Mouse (Mus musculus): Measurements from ENCODE around the gene Mss51. TPM values are rescaled to one million over a fixed set of nuclear protein-coding genes. Genes with fewer than 3 reads are reported as not detected.

Gene Mss51
- polyA plus RNA-seq (2021; fragmentation: Nextera tagmentation), result not detected in 2 replicates
- long read RNA-seq, experiment 1, partial matches to known transcripts, result 0 of 1 reads
- long read RNA-seq, experiment 1, other reads (novel, unspliced or antisense), result 1 of 1 reads
- long read RNA-seq, experiment 2, result 0 reads

GRCm38 (mm10) chr14:20496603-20497002 is at the start of gene Mss51:
Mss51 (minus strand) TSS chr14:20496901.

GRCm38 (mm10) chr14:20546415-20546814 is 49.7 kb upstream of the Mss51 start, which contains the start of gene Ppp3cb:
Ppp3cb (minus strand) TSS chr14:20546573.

GRCm38 (mm10) chr14:20479291-20480194 is 17.2 kb downstream of the Mss51 start, which contains the start of gene Anxa7:
Anxa7 (minus strand) TSS chr14:20480133.

DNA sequence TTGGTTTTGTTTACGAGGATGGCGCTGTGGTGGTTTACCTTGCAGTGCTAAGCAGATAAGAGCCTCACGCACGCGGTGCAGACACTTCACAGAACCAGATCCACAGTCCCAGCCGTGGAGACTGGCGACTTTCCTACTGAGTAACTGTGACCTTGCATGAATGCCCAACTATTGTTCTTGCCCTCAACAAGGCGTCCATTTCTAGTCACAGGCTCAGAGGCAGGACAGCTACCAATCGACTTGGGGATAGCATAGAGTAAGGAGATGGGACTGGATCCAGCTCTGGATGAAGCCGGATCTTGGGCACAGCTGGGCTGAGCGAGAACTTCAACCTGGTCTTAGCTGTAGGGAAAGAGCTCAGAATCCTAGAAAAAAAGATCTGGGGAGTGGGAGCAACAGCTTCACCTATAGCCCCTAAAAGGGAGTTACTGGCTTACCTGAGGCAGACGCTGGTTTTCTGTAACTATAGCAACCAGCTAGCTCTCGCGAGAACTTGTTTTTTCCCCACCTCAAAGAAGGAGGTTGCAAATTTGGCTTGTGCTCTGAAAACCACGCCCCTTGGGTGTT is 44.9 kb downstream of the Mss51 start, which contains the start of gene Cfap70:
Gene Cfap70, minus strand, starts transcription at position 462 of the 567 bp plus-strand sequence.

Other genes starting within 250 kb of the Mss51 start
- gene Kcnk16, start 227.7 kb downstream of the Mss51 start, polyA plus RNA-seq (2021; fragmentation: Nextera tagmentation), result not detected in 2 replicates
- 7.2 and 7.9 TPM in 2 replicates for gene Nudt13, start 202.2 kb downstream of the Mss51 start, polyA plus RNA-seq (2021; fragmentation: Nextera tagmentation)
- 25.5 and 32.7 TPM in 2 replicates for gene Ecd, start 148.8 kb downstream of the Mss51 start, polyA plus RNA-seq (2021; fragmentation: Nextera tagmentation)
- gene Fam149b, start 148.7 kb downstream of the Mss51 start, polyA plus RNA-seq (2021; fragmentation: Nextera tagmentation), result 4.3 and 5.6 TPM in 2 replicates
- gene Dnajc9, start 108.0 kb downstream of the Mss51 start, polyA plus RNA-seq (2021; fragmentation: Nextera tagmentation), result 31.0 and 32.9 TPM in 2 replicates
- gene Mrps16, start 103.3 kb downstream of the Mss51 start, polyA plus RNA-seq (2021; fragmentation: Nextera tagmentation), result 99.0 and 103 TPM in 2 replicates
- 0.79 and 2.3 TPM in 2 replicates for gene Cfap70, start 44.7 kb downstream of the Mss51 start, polyA plus RNA-seq (2021; fragmentation: Nextera tagmentation)
- gene Anxa7, start 16.8 kb downstream of the Mss51 start, polyA plus RNA-seq (2021; fragmentation: Nextera tagmentation), result 50.7 and 53.0 TPM in 2 replicates
- gene Ppp3cb, start 49.7 kb upstream of the Mss51 start, polyA plus RNA-seq (2021; fragmentation: Nextera tagmentation), result 34.7 and 35.9 TPM in 2 replicates
- 12.2 and 13.1 TPM in 2 replicates for gene Usp54, start 144.2 kb upstream of the Mss51 start, polyA plus RNA-seq (2021; fragmentation: Nextera tagmentation)
- gene Myoz1, start 159.6 kb upstream of the Mss51 start, polyA plus RNA-seq (2021; fragmentation: Nextera tagmentation), result 0.39 and 0.40 TPM in 2 replicates
- gene Synpo2l, start 171.5 kb upstream of the Mss51 start, polyA plus RNA-seq (2021; fragmentation: Nextera tagmentation), result 0.05 TPM in 1 of 2 replicates, not detected in the other
- gene Sec24c, start 177.4 kb upstream of the Mss51 start, polyA plus RNA-seq (2021; fragmentation: Nextera tagmentation), result 85.1 and 93.5 TPM in 2 replicates
- gene Fut11, start 198.1 kb upstream of the Mss51 start, polyA plus RNA-seq (2021; fragmentation: Nextera tagmentation), result 9.2 and 10.3 TPM in 2 replicates
- 189 and 201 TPM in 2 replicates for gene Chchd1, start 206.1 kb upstream of the Mss51 start, polyA plus RNA-seq (2021; fragmentation: Nextera tagmentation)
- 15.7 and 17.2 TPM in 2 replicates for gene Zswim8, start 210.7 kb upstream of the Mss51 start, polyA plus RNA-seq (2021; fragmentation: Nextera tagmentation)
- 2.7 and 3.1 TPM in 2 replicates for gene Ndst2, start 237.7 kb upstream of the Mss51 start, polyA plus RNA-seq (2021; fragmentation: Nextera tagmentation)

Data from layer of hippocampus, adult 6 months (tissue).